Mouse (Mus musculus) liver (tissue): ENCODE data around the gene Ncs1.

Experiments used
- DNase-seq: peaks from one replicate; pipeline ENCODE4 v3.0.0-alpha.2; 2020; ENCODE audit warnings: mixed read lengths

The Ncs1 gene

GRCm38 (mm10) chr2:31282266-31282665 is 36.6 kb downstream of the Ncs1 start:
- no peak for DNase-seq

GRCm38 (mm10) chr2:31282880-31283279 is 37.3 kb downstream of the Ncs1 start:
- DNase-seq, result no peak

GRCm38 (mm10) chr2:31284531-31284930 is 38.9 kb downstream of the Ncs1 start:
- DNase-seq, result no peak

GRCm38 (mm10) chr2:31291421-31291820 is 45.8 kb downstream of the Ncs1 start:
- peak; percentile 53 for DNase-seq

GRCm38 (mm10) chr2:31294985-31295384 is 49.4 kb downstream of the Ncs1 start:
- DNase-seq, result peak; percentile 74

- no peak for DNase-seq
These were observed 50.8 kb downstream of the Ncs1 start for GRCm38 (mm10) chr2:31296395-31296794.

- peak; percentile 53 for DNase-seq
These were observed 52.1 kb downstream of the Ncs1 start for GRCm38 (mm10) chr2:31297602-31298268.

- DNase-seq, result no peak
These were observed 53.2 kb downstream of the Ncs1 start for GRCm38 (mm10) chr2:31298814-31299213.

- no peak for DNase-seq
These were observed 53.6 kb downstream of the Ncs1 start for GRCm38 (mm10) chr2:31299266-31299665.

- no peak for DNase-seq
These were observed 54.4 kb downstream of the Ncs1 start for GRCm38 (mm10) chr2:31299996-31300395.

GRCm38 (mm10) chr2:31303177-31303576 is 57.6 kb downstream of the Ncs1 start:
- no peak for DNase-seq

GRCm38 (mm10) chr2:31304191-31304590 is 58.6 kb downstream of the Ncs1 start:
- DNase-seq, result no peak

- no peak for DNase-seq
These were observed 59.4 kb downstream of the Ncs1 start for GRCm38 (mm10) chr2:31304801-31305665.

- peak; percentile 34 for DNase-seq
These were observed 60.1 kb downstream of the Ncs1 start for GRCm38 (mm10) chr2:31305684-31306083.

GRCm38 (mm10) chr2:31308257-31308656 is 62.6 kb downstream of the Ncs1 start:
- no peak for DNase-seq

- no peak for DNase-seq
These were observed 63.9 kb downstream of the Ncs1 start for GRCm38 (mm10) chr2:31309549-31309948.

- no peak for DNase-seq
These were observed 68.4 kb downstream of the Ncs1 start, which contains the start of gene Hmcn2 for GRCm38 (mm10) chr2:31314007-31314465. Gene Hmcn2 (plus strand): TSS chr2:31314415.

GRCm38 (mm10) chr2:31318162-31318561 is 72.5 kb downstream of the Ncs1 start:
- no peak for DNase-seq

GRCm38 (mm10) chr2:31319200-31319599 is 73.6 kb downstream of the Ncs1 start:
- no peak for DNase-seq

- DNase-seq, result no peak
These were observed 81.6 kb downstream of the Ncs1 start for GRCm38 (mm10) chr2:31327186-31327585.

GRCm38 (mm10) chr2:31337706-31338330 is 92.2 kb downstream of the Ncs1 start:
- no peak for DNase-seq

- DNase-seq, result no peak
These were observed 94.2 kb downstream of the Ncs1 start for GRCm38 (mm10) chr2:31339826-31340225.

GRCm38 (mm10) chr2:31341726-31342535 is 96.3 kb downstream of the Ncs1 start:
- DNase-seq, result no peak
